Mouse (Mus musculus) heart, embryonic 12.5 days (tissue): Measurements from ENCODE around the gene Cct2. TPM values are rescaled to one million over a fixed set of nuclear protein-coding genes. Genes with fewer than 3 reads are reported as not detected.
"Not testable (repeated sequence)": the region's sequence is repeated elsewhere in the genome, so short reads cannot be mapped to it uniquely, and the experiment has no call there.

ENCODE experiments used
- ATAC-seq: fragments of 200-750 bp; cut with Nextera tagmentation; 2 replicates; pipeline ENCODE4 v1.8.0; 2017; ENCODE audit warnings: moderate TSS enrichment, moderate library complexity; ENCODE audit not compliant: insufficient number of reproducible peaks, low FRiP score
- H3K27ac ChIP-seq: fragments of 300-500 bp; sonication (generic); 2 replicates; pipeline ENCODE4 v1.5.1; 2016; ENCODE audit warnings: mild to moderate bottlenecking, moderate library complexity; ENCODE audit not compliant: poor library complexity, severe bottlenecking
- H3K27me3 ChIP-seq: fragments of 300-500 bp; sonication (generic); replicated peaks from 2 replicates; pipeline ENCODE4 v1.6.1; 2016; ENCODE audit warnings: mild to moderate bottlenecking, moderate library complexity
- H3K36me3 ChIP-seq: fragments of 300-500 bp; sonication (generic); 2 replicates; pipeline ENCODE4 v1.6.1; 2016; ENCODE audit warnings: mild to moderate bottlenecking, moderate library complexity
- H3K4me1 ChIP-seq: fragments of 300-500 bp; sonication (generic); replicated peaks from 2 replicates; pipeline ENCODE4 v1.6.1; 2016; ENCODE audit warnings: mild to moderate bottlenecking
- H3K4me2 ChIP-seq: fragments of 300-500 bp; sonication (generic); 2 replicates; pipeline ENCODE4 v1.6.1; 2016; ENCODE audit warnings: mild to moderate bottlenecking, moderate library complexity
- H3K4me3 ChIP-seq: fragments of 300-500 bp; sonication (generic); 2 replicates; pipeline ENCODE4 v1.5.1; 2016; ENCODE audit warnings: mild to moderate bottlenecking
- H3K9ac ChIP-seq: fragments of 300-500 bp; sonication (generic); 2 replicates; pipeline ENCODE4 v1.6.1; 2016; ENCODE audit warnings: mild to moderate bottlenecking, moderate library complexity
- H3K9me3 ChIP-seq: fragments of 300-500 bp; sonication (generic); replicated peaks from 2 replicates; pipeline ENCODE4 v1.6.1; 2016; ENCODE audit warnings: mild to moderate bottlenecking, moderate library complexity
- WGBS: fragments of 180-500 bp; shearing (Covaris S2); methylation state at CpG from one replicate; pipeline ENCODE4 v1.1.7; 2016; 5-methylcytosine and 5-hydroxymethylcytosine counted together
- polyA plus RNA-seq: library from polyadenylated mRNA; unstranded; fragments of >200 nt; fragmentation: Nextera tagmentation; extraction: Ambion mirVana; gene quantifications from 2 replicates; pipeline ENCODE4 v1.2.1, GENCODE M21; 2016

The Cct2 gene
- polyA plus RNA-seq, 1 experiment from 2014 or later, result 171 TPM

DNA sequence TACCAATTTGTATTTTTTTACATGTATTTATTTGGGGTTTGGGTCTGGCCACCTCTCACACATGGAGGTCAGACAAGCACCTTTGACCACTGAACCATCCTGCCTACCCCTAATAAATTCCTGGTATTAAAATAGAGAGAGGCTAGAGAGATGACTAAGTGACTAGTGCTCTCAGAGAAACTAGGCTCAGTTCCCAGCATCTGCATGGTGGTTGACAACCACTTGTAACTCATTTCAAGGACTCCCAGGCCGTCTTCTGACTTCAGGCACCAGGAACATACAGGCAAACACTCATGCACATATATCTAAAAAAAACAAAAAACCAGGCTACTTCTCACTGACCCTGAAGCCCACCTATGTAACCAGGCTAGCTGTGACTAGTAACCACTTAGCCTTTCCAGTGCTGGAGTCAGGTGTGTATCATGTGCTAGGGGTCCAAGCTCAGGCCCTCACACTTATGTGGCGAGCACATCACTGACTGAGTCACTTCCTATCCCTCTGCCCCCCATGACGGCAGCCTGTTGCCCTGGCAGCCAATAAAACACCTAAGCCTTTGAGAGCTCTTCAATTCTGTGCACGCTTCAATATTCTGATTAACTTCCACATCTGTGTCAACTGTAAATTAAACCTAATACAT, 13.5 kb downstream of the Cct2 start:
- no peak for ATAC-seq
- H3K4me1 ChIP-seq, result peaks cover 17% of the 10 kb centered on the region
- 0 out of 2 replicates have a peak overlapping the region, but pooled peaks have one; percentile 1 for H3K9ac ChIP-seq
- no peak overlapping the region for H3K4me2 ChIP-seq
- H3K9me3 ChIP-seq, result no peaks in the 10 kb centered on the region
- WGBS, result 67% methylated on average over 4 of the region's 4 CpGs
- H3K27ac ChIP-seq, result peak overlapping the region; percentile 19; the same call in 1 of the 2 replicates
- H3K27me3 ChIP-seq, result no peaks in the 10 kb centered on the region
- H3K4me3 ChIP-seq, result no peak overlapping the region
- H3K36me3 ChIP-seq, result peaks cover 59% of the 10 kb centered on the region

GRCm38 (mm10) chr10:117049253-117049652, 14.4 kb downstream of the Cct2 start:
- Histone ChIP-seq H3K4me1 (peaks cover 23% of the 10 kb centered on the region), H3K27me3 (no peaks in the 10 kb centered on the region), H3K4me2 (peak overlapping the region; percentile 66), H3K9me3 (no peaks in the 10 kb centered on the region), H3K36me3 (peaks cover 51% of the 10 kb centered on the region), H3K4me3 (no peak overlapping the region), H3K27ac (peak overlapping the region; percentile 55; the same call in 1 of the 2 replicates), H3K9ac (no peak overlapping the region; the same call in 1 of the 2 replicates)
- no peak for ATAC-seq
- WGBS, result 75% methylated on average over 4 of the region's 4 CpGs

DNA sequence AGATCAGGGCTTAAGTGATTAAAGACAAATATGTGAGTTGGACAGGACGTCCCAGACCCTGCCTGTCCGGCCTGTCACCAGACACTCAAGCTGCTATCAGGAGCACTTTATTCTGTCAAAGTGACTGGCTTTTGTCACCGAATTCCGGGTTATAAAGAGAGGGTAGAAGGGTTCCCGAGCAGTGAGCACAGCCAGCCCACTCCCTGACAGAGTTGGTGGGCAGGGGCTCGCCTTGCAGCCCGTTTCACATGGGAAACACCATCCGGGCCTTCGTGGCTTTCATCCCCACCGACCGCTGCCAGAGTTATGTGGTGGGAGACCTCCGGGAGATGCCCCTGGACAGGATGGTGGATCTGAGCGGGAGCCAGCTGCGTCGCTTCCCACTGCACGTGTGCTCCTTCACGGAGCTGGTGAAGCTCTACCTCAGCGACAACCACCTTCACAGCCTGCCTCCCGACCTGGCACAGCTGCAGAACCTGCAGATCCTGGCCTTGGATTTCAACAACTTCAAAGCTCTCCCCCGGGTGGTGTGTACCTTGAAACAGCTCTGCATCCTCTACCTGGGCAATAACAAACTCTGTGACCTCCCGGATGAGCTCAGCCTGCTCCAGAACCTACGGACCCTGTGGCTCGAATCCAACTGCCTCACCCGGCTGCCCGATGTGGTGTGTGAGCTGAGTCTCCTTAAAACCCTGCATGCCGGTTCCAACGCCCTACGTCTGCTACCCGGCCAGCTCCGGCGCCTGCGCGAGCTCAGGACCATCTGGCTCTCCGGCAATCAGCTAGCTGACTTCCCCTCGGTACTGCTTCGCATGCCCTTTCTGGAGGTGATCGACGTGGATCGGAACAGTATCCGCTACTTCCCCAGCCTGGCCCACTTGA, 18.2 kb downstream of the Cct2 start, which contains the start of gene Lrrc10:
TSS of gene Lrrc10 (plus strand) at position 167 of the 882 bp plus-strand sequence.
- Histone ChIP-seq H3K4me3 (peak within 1 kb of the TSS; percentile 63), H3K9me3 (no peaks in the 10 kb centered on the region), H3K4me2 (peak within 1 kb of the TSS; percentile 62), H3K9ac (peak within 1 kb of the TSS; percentile 86), H3K27me3 (no peaks in the 10 kb centered on the region), H3K36me3 (peaks cover 19% of the 10 kb centered on the region), H3K27ac (peak within 1 kb of the TSS; percentile 92), H3K4me1 (peaks cover 45% of the 10 kb centered on the region)
- 21% methylated on average over 40 of the region's 40 CpGs for WGBS
- peak; percentile 58 for ATAC-seq

GRCm38 (mm10) chr10:117043497-117044166, 20.0 kb downstream of the Cct2 start:
- peak overlapping the region; percentile 13; the same call in 1 of the 2 replicates for H3K4me3 ChIP-seq
- peaks cover 33% of the 10 kb centered on the region for H3K4me1 ChIP-seq
- peak overlapping the region; percentile 62 for H3K4me2 ChIP-seq
- ATAC-seq, H3K36me3 ChIP-seq, H3K9me3 ChIP-seq, H3K27me3 ChIP-seq: not testable (repeated sequence)
- WGBS, result 22% methylated on average over 16 of the region's 16 CpGs
- 0 out of 2 replicates have a peak overlapping the region, but pooled peaks have one; percentile 14 for H3K27ac ChIP-seq
- H3K9ac ChIP-seq, result 0 out of 2 replicates have a peak overlapping the region, but pooled peaks have one; percentile 32

DNA sequence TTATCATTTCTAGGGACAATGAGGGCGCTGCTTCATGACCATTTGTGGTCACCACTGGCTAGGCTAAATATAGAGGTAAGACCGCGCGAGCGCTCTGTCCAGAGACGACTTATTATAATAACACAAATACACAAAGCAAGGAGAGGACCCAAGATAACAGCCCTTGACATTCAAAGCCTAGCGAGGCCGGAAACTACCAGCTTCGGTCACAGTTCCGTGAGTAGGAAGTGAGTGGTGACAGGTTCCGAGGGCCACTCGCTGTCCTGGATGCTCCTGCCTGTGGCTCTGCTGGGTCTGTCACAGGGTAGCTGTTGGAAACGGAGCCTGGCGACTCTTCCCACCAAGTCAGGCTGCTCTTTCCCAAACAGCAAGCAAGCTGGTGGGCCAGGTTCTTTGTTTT, 21.3 kb downstream of the Cct2 start:
- Histone ChIP-seq H3K27ac (peak overlapping the region; percentile 87), H3K4me1 (peaks cover 28% of the 10 kb centered on the region), H3K4me3 (no peak overlapping the region), H3K9ac (peak overlapping the region; percentile 66), H3K4me2 (peak overlapping the region; percentile 50), H3K27me3 (no peaks in the 10 kb centered on the region), H3K36me3 (no peaks in the 10 kb centered on the region), H3K9me3 (no peaks in the 10 kb centered on the region)
- peak; percentile 76 for ATAC-seq
- WGBS, result 20% methylated on average over 14 of the region's 14 CpGs

GRCm38 (mm10) chr10:117040355-117040754, 23.3 kb downstream of the Cct2 start:
- no peak overlapping the region for H3K9ac ChIP-seq
- no peaks in the 10 kb centered on the region for H3K27me3 ChIP-seq
- no peaks in the 10 kb centered on the region for H3K9me3 ChIP-seq
- WGBS, result 74% methylated on average over 6 of the region's 6 CpGs
- ATAC-seq, result no peak
- no peak overlapping the region for H3K27ac ChIP-seq
- no peaks in the 10 kb centered on the region for H3K36me3 ChIP-seq
- H3K4me2 ChIP-seq, result no peak overlapping the region
- H3K4me1 ChIP-seq, result peaks cover 28% of the 10 kb centered on the region
- no peak overlapping the region for H3K4me3 ChIP-seq

GRCm38 (mm10) chr10:117033785-117034184, 29.8 kb downstream of the Cct2 start:
- no peak; the same call in 1 of the 2 replicates for ATAC-seq
- no peaks in the 10 kb centered on the region for H3K36me3 ChIP-seq
- no peak overlapping the region for H3K4me3 ChIP-seq
- no peak overlapping the region for H3K27ac ChIP-seq
- no peaks in the 10 kb centered on the region for H3K4me1 ChIP-seq
- H3K9ac ChIP-seq, result no peak overlapping the region
- WGBS, result 20% methylated on average over 8 of the region's 8 CpGs
- no peaks in the 10 kb centered on the region for H3K27me3 ChIP-seq
- peak overlapping the region; percentile 33 for H3K4me2 ChIP-seq
- no peaks in the 10 kb centered on the region for H3K9me3 ChIP-seq

DNA sequence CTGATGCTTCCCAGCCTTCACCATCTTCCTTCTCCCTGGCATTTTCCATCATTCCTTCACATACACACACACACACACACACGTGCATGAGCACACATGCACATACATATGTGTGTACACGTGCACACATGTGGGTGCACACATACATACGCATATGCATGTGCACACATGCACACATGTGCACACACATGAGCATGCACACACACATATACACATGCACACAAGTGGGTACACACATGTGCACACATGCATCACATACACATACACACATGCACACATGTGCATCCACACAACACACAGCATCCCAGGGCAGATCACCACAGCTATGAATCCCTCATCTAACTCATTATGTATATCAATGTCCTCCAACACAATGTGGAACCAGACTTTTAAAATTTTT, 32.5 kb downstream of the Cct2 start:
- ATAC-seq, result no peak
- H3K4me1 ChIP-seq, result no peaks in the 10 kb centered on the region

GRCm38 (mm10) chr10:117026176-117026575, 37.4 kb downstream of the Cct2 start:
- Histone ChIP-seq H3K9ac (no peak overlapping the region), H3K27ac (no peak overlapping the region), H3K4me3 (no peak overlapping the region), H3K4me2 (no peak overlapping the region), H3K9me3 (no peaks in the 10 kb centered on the region), H3K27me3 (no peaks in the 10 kb centered on the region), H3K4me1 (peaks cover 29% of the 10 kb centered on the region), H3K36me3 (no peaks in the 10 kb centered on the region)
- ATAC-seq, result no peak
- 84% methylated on average over 8 of the region's 8 CpGs for WGBS

More for the DNA sequence above, 32.5 kb downstream of the Cct2 start:
- Histone ChIP-seq H3K4me3 (no peak overlapping the region), H3K9ac (no peak overlapping the region), H3K27me3 (no peaks in the 10 kb centered on the region), H3K9me3 (no peaks in the 10 kb centered on the region), H3K36me3 (no peaks in the 10 kb centered on the region), H3K4me2 (no peak overlapping the region), H3K27ac (no peak overlapping the region)
- 86% methylated on average over 3 of the region's 3 CpGs for WGBS

DNA sequence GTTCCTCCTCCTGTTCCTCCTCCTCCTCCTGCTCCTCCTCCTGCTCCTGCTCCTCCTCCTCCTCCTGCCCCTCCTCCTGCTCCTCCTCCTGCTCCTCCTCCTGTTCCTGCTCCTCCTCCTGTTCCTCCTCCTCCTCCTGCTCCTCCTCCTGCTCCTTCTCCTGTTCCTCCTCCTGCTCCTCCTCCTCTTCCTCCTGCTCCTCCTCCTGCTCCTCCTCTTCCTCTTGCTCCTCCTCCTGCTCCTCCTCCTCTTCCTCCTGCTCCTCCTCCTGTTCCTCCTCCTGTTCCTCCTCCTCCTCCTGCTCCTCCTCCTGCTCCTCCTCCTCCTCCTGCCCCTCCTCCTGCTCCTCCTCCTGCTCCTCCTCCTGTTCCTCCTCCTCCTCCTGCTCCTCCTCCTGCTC, 37.8 kb downstream of the Cct2 start:
- not testable (repeated sequence) for H3K36me3 ChIP-seq, ATAC-seq
- H3K4me1 ChIP-seq, result peaks cover 33% of the 10 kb centered on the region

DNA sequence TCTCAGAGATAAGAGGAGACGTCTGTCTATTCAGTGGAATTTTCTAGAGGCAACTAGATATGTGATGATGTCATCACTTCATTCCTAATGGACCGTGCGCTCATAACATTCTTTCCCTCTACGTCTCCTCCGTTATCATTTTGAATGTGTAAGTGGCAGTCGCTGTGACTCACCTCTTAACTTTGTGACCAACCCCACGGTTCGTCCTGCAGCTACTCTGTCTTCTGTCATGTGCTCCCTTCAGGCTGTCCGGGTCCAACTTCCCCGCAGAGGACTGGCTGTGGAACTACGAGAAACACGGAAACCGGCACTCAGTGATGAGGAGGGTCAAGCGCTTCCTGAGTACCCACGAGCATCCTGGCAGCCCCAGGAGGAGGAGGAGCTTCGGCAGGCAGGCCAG, 39.9 kb downstream of the Cct2 start:
- peaks cover 34% of the 10 kb centered on the region for H3K4me1 ChIP-seq
- peak overlapping the region; percentile 71 for H3K4me2 ChIP-seq
- 6% methylated on average over 16 of the region's 16 CpGs for WGBS
- peak overlapping the region; percentile 58 for H3K9ac ChIP-seq
- ATAC-seq, result peak; percentile 49
- no peaks in the 10 kb centered on the region for H3K9me3 ChIP-seq
- H3K27me3 ChIP-seq, result no peaks in the 10 kb centered on the region
- H3K36me3 ChIP-seq, result no peaks in the 10 kb centered on the region
- peak overlapping the region; percentile 36 for H3K4me3 ChIP-seq
- H3K27ac ChIP-seq, result peak overlapping the region; percentile 74

More for the DNA sequence above, 37.8 kb downstream of the Cct2 start:
- H3K27me3 ChIP-seq, H3K27ac ChIP-seq, H3K9me3 ChIP-seq, H3K4me2 ChIP-seq, H3K9ac ChIP-seq, H3K4me3 ChIP-seq: not testable (repeated sequence)
